9 mouse cellular contexts compared by ENCODE assay signal in the genomic region with DNA sequence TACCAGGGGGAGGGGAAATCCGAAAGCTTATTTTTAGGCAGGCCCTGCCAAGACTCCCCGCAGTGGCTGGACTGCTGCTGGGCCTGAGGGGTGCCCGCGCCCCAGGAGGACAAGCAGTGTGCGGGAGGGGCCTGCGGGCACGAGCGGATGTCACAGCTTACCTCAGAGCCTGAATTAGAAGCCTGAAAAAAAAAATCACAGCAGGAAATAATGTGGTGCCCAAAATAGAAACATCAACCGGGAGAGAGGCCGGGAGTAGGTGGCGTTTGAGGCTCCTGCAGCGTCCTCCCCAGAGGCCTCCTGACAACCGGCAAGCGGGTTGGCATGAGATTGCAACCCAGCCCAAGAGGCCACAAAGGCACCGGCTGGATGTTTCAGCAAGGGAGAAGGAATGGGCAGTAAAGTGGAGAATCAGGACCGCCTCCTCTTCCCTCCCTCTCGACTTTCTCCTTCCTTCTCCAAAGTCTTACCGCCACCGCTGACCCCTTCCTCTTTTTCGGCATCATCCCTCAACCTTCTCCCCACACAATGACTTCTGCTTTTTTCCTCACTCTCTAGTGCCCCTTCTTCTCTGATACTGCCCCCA. TPM values are rescaled to one million over a fixed set of nuclear protein-coding genes. Genes with fewer than 3 reads are reported as not detected.
DNase-seq lines count a peak whose midpoint lies in the region; ATAC-seq lines count a peak whose summit lies in the region.
"Had no signal": no experiment of that assay in that cellular context is flagged by ENCODE, and none has a peak within 500 bp of the region (broad histone marks: within the 10 kb centered on the region; RNA-seq: fewer than 3 reads in every experiment).

No protein-coding gene starts in this region.

- peak; percentile 62 for DNase-seq in gastrocnemius, adult 18-20 months (ENCODE audit: low spot score)
- no peak for DNase-seq in gastrocnemius, postnatal 4 days (ENCODE audit: low spot score in 2 of 2)
- peak; percentile 35 to 42 for DNase-seq in cerebellum, postnatal 14 days
- peak; percentile 22 to 35 for DNase-seq in natural killer cell, adult 2 months (ENCODE audit: low spot score in 2 of 2)
- no peak for DNase-seq in testis, postnatal 10 days (ENCODE audit: low spot score)

- peaks cover 30% of the 10 kb centered on the region for H3K4me1 ChIP-seq in heart, embryonic 11.5 days (ENCODE audit: control insufficient read depth, insufficient read depth, low read length)
- H3K4me1 ChIP-seq in kidney, embryonic 14.5 days (ENCODE audit: control insufficient read depth, insufficient read depth, low read length) = peaks cover 11% of the 10 kb centered on the region
- H3K4me1 ChIP-seq in liver, embryonic 15.5 days (replicated peaks) = no peaks in the 10 kb centered on the region

- H3K27me3 ChIP-seq in heart, embryonic 11.5 days (ENCODE audit: control insufficient read depth, insufficient read depth, low read length) = no peaks in the 10 kb centered on the region
- no peaks in the 10 kb centered on the region for H3K27me3 ChIP-seq in kidney, embryonic 14.5 days (ENCODE audit: control insufficient read depth, insufficient read depth, low read length)
- no peaks in the 10 kb centered on the region for H3K27me3 ChIP-seq in liver, embryonic 15.5 days

- H3K9ac ChIP-seq in heart, embryonic 11.5 days (ENCODE audit: low read depth, low read length) = peak overlapping the region; percentile 72
- 0 out of 2 replicates have a peak overlapping the region, but pooled peaks have one; percentile 8 for H3K9ac ChIP-seq in kidney, embryonic 14.5 days (ENCODE audit: low read depth, low read length)
- no peak overlapping the region for H3K9ac ChIP-seq in liver, embryonic 15.5 days

- H3K36me3 ChIP-seq in heart, embryonic 11.5 days (ENCODE audit: control insufficient read depth, insufficient read depth, low read length) = no peaks in the 10 kb centered on the region
- no peaks in the 10 kb centered on the region for H3K36me3 ChIP-seq in kidney, embryonic 14.5 days (ENCODE audit: control insufficient read depth, insufficient read depth, low read length)
- H3K36me3 ChIP-seq in liver, embryonic 15.5 days (replicated peaks) = no peaks in the 10 kb centered on the region

- peak overlapping the region; percentile 30 for H3K4me3 ChIP-seq in heart, embryonic 11.5 days (ENCODE audit: low read depth, low read length)
- peak overlapping the region; percentile 12 for H3K4me3 ChIP-seq in kidney, embryonic 14.5 days (ENCODE audit: low read length)
- H3K4me3 ChIP-seq in liver, embryonic 15.5 days (replicated peaks) = peak overlapping the region; percentile 26

- ATAC-seq in heart, embryonic 11.5 days (replicated peaks; ENCODE audit: insufficient number of reproducible peaks, low FRiP score, low TSS enrichment) = peak; percentile 65; the same call in 1 of the 2 replicates
- no peak for ATAC-seq in kidney, embryonic 14.5 days (ENCODE audit: low FRiP score, low TSS enrichment)
- no peak for ATAC-seq in liver, embryonic 15.5 days (ENCODE audit: insufficient read depth)

- WGBS in heart, embryonic 11.5 days (ENCODE audit: insufficient replicate concordance) = 4% methylated on average over 20 of the region's 20 CpGs
- 12% methylated on average over 20 of the region's 20 CpGs for WGBS in kidney, embryonic 14.5 days
- WGBS in liver, embryonic 15.5 days (ENCODE audit: insufficient replicate concordance) = 10% methylated on average over 20 of the region's 20 CpGs

- no peaks in the 10 kb centered on the region for H3K9me3 ChIP-seq in heart, embryonic 11.5 days (replicated peaks; ENCODE audit: control insufficient read depth, low read length)
- H3K9me3 ChIP-seq in kidney, embryonic 14.5 days (ENCODE audit: control insufficient read depth, low read length) = no peaks in the 10 kb centered on the region
- no peaks in the 10 kb centered on the region for H3K9me3 ChIP-seq in liver, embryonic 15.5 days (replicated peaks)
- H3K9me3 ChIP-seq: G1E had no signal

- peak overlapping the region; percentile 98 for H3K27ac ChIP-seq in heart, embryonic 11.5 days (ENCODE audit: low read depth, low read length)
- peak overlapping the region; percentile 59; the same call in 1 of the 2 replicates for H3K27ac ChIP-seq in kidney, embryonic 14.5 days (ENCODE audit: low read depth, low read length)
- H3K27ac ChIP-seq in liver, embryonic 15.5 days (replicated peaks) = peak overlapping the region; percentile 33

- H3K4me2 ChIP-seq in heart, embryonic 11.5 days = peak overlapping the region; percentile 61
- peak overlapping the region; percentile 32 for H3K4me2 ChIP-seq in kidney, embryonic 14.5 days (replicated peaks; ENCODE audit: low read depth, low read length)
- H3K4me2 ChIP-seq in liver, embryonic 15.5 days = peak overlapping the region; percentile 41

RNA-seq across cellular contexts. Expression of gene Mrpl33, which starts 25.6 kb away (rescaled TPM):
- 100 to 1,000 TPM; 269 to 270 TPM for total RNA-seq in gastrocnemius, adult 18-20 months (2021)
- total RNA-seq in gastrocnemius, postnatal 4 days (2021) = 100 to 1,000 TPM; 229 to 230 TPM
- polyA plus RNA-seq in heart, embryonic 11.5 days (2014; fragmentation: Nextera tagmentation; extraction: Ambion mirVana) = 323 and 328 TPM in 2 replicates
- polyA plus RNA-seq in kidney, embryonic 14.5 days (2014; fragmentation: Nextera tagmentation; extraction: Ambion mirVana) = 253 and 349 TPM in 2 replicates
- polyA plus RNA-seq in liver, embryonic 15.5 days (2015; fragmentation: Nextera tagmentation; extraction: Ambion mirVana) = 131 and 158 TPM in 2 replicates

RNA-seq across cellular contexts. Expression of gene Supt7l, which starts 43.5 kb away (rescaled TPM):
- 10 to 100 TPM; 12.1 to 12.5 TPM for total RNA-seq in gastrocnemius, adult 18-20 months (2021)
- 10 to 100 TPM; 14.0 to 15.1 TPM for total RNA-seq in gastrocnemius, postnatal 4 days (2021)
- 17.0 and 17.1 TPM in 2 replicates for polyA plus RNA-seq in heart, embryonic 11.5 days (2014; fragmentation: Nextera tagmentation; extraction: Ambion mirVana)
- 18.5 and 23.8 TPM in 2 replicates for polyA plus RNA-seq in kidney, embryonic 14.5 days (2014; fragmentation: Nextera tagmentation; extraction: Ambion mirVana)
- polyA plus RNA-seq in liver, embryonic 15.5 days (2015; fragmentation: Nextera tagmentation; extraction: Ambion mirVana) = 7.4 and 7.6 TPM in 2 replicates

RNA-seq across cellular contexts. Expression of gene Slc4a1ap, which starts 44.3 kb away (rescaled TPM):
- 10 to 100 TPM; 21.4 to 24.2 TPM for total RNA-seq in gastrocnemius, adult 18-20 months (2021)
- 10 to 100 TPM; 27.3 to 29.8 TPM for total RNA-seq in gastrocnemius, postnatal 4 days (2021)
- polyA plus RNA-seq in heart, embryonic 11.5 days (2014; fragmentation: Nextera tagmentation; extraction: Ambion mirVana) = 22.5 and 25.2 TPM in 2 replicates
- polyA plus RNA-seq in kidney, embryonic 14.5 days (2014; fragmentation: Nextera tagmentation; extraction: Ambion mirVana) = 31.1 and 31.2 TPM in 2 replicates
- polyA plus RNA-seq in liver, embryonic 15.5 days (2015; fragmentation: Nextera tagmentation; extraction: Ambion mirVana) = 9.6 and 11.1 TPM in 2 replicates

Comparison
In these comparisons a context has a peak if more than half of its experiments do, and no peak if none do; other contexts are left out.
1. DNase-seq: peak in gastrocnemius, adult 18-20 months (single experiment), cerebellum, postnatal 14 days (2 of 2) and natural killer cell, adult 2 months (2 of 2); none in gastrocnemius, postnatal 4 days (0 of 2) and testis, postnatal 10 days (single experiment).
2. H3K27ac ChIP-seq: peak in every context shown above with its lines; median percentile 98 in heart, embryonic 11.5 days; 59 in kidney, embryonic 14.5 days; 33 in liver, embryonic 15.5 days.
3. Peak in every context shown above with its lines, with median percentiles within 50 percentile points of each other: H3K4me2 ChIP-seq and H3K4me3 ChIP-seq.